Mouse (Mus musculus): ENCODE results near the gene Btrc. TPM values are rescaled to one million over a fixed set of nuclear protein-coding genes. Genes with fewer than 3 reads are reported as not detected.

The Btrc gene
- polyA plus RNA-seq, 1 experiment from 2014 or later: 63.3 TPM

GRCm38 (mm10) chr19:45486992-45487387, 123.5 kb downstream of the Btrc start:
- Histone ChIP-seq H3K27me3 (ENCODE audit: control insufficient read depth, insufficient read depth, low read length) (no peaks in the 10 kb centered on the region), H3K36me3 (ENCODE audit: control insufficient read depth, insufficient read depth, low read length) (no peaks in the 10 kb centered on the region), H3K9ac (ENCODE audit: low read depth, low read length) (no peak overlapping the region), H3K27ac (ENCODE audit: low read depth, low read length) (no peak overlapping the region), H3K4me1 (replicated peaks; ENCODE audit: control insufficient read depth, insufficient read depth, low read length) (no peaks in the 10 kb centered on the region), H3K4me3 (ENCODE audit: low read depth, low read length) (no peak overlapping the region), H3K9me3 (ENCODE audit: control insufficient read depth, low read length) (no peaks in the 10 kb centered on the region), H3K4me2 (replicated peaks; ENCODE audit: low read depth, low read length) (no peak overlapping the region)
- ATAC-seq (ENCODE audit: low FRiP score) (no peak), DNase-seq (ENCODE audit: low spot score) (no peak)
- 85% methylated on average over 3 of the region's 3 CpGs for WGBS

- H3K4me3 ChIP-seq (ENCODE audit: low read depth, low read length): no peak overlapping the region
- no peaks in the 10 kb centered on the region for H3K4me1 ChIP-seq (replicated peaks; ENCODE audit: control insufficient read depth, insufficient read depth, low read length)
- WGBS: 86% methylated on average over 6 of the region's 6 CpGs
- no peak overlapping the region for H3K4me2 ChIP-seq (replicated peaks; ENCODE audit: low read depth, low read length)
- no peaks in the 10 kb centered on the region for H3K36me3 ChIP-seq (ENCODE audit: control insufficient read depth, insufficient read depth, low read length)
- DNase-seq (ENCODE audit: low spot score) (no peak), ATAC-seq (ENCODE audit: low FRiP score) (no peak)
- H3K9ac ChIP-seq (ENCODE audit: low read depth, low read length): no peak overlapping the region
- H3K27me3 ChIP-seq (ENCODE audit: control insufficient read depth, insufficient read depth, low read length): no peaks in the 10 kb centered on the region
- H3K27ac ChIP-seq (ENCODE audit: low read depth, low read length): no peak overlapping the region
- H3K9me3 ChIP-seq (ENCODE audit: control insufficient read depth, low read length): no peaks in the 10 kb centered on the region
These were observed 126.4 kb downstream of the Btrc start for GRCm38 (mm10) chr19:45489961-45490360.

- WGBS: 75% methylated on average over 7 of the region's 7 CpGs
- ATAC-seq (ENCODE audit: low FRiP score) (no peak), DNase-seq (ENCODE audit: low spot score) (no peak)
- H3K36me3 ChIP-seq (ENCODE audit: control insufficient read depth, insufficient read depth, low read length): no peaks in the 10 kb centered on the region
- H3K27me3 ChIP-seq (ENCODE audit: control insufficient read depth, insufficient read depth, low read length): no peaks in the 10 kb centered on the region
- H3K9ac ChIP-seq (ENCODE audit: low read depth, low read length): no peak overlapping the region
- no peaks in the 10 kb centered on the region for H3K4me1 ChIP-seq (replicated peaks; ENCODE audit: control insufficient read depth, insufficient read depth, low read length)
- no peaks in the 10 kb centered on the region for H3K9me3 ChIP-seq (ENCODE audit: control insufficient read depth, low read length)
- no peak overlapping the region for H3K4me3 ChIP-seq (ENCODE audit: low read depth, low read length)
- no peak overlapping the region for H3K27ac ChIP-seq (ENCODE audit: low read depth, low read length)
- H3K4me2 ChIP-seq (replicated peaks; ENCODE audit: low read depth, low read length): no peak overlapping the region
These were observed 127.7 kb downstream of the Btrc start for GRCm38 (mm10) chr19:45491246-45491645.

GRCm38 (mm10) chr19:45494121-45494775, 130.7 kb downstream of the Btrc start:
- no peaks in the 10 kb centered on the region for H3K9me3 ChIP-seq (ENCODE audit: control insufficient read depth, low read length)
- H3K27me3 ChIP-seq (ENCODE audit: control insufficient read depth, insufficient read depth, low read length): no peaks in the 10 kb centered on the region
- no peaks in the 10 kb centered on the region for H3K4me1 ChIP-seq (replicated peaks; ENCODE audit: control insufficient read depth, insufficient read depth, low read length)
- no peak overlapping the region for H3K27ac ChIP-seq (ENCODE audit: low read depth, low read length)
- DNase-seq (ENCODE audit: low spot score): no peak
- no peak for ATAC-seq (ENCODE audit: low FRiP score)
- H3K9ac ChIP-seq (ENCODE audit: low read depth, low read length): no peak overlapping the region
- no peak overlapping the region for H3K4me2 ChIP-seq (replicated peaks; ENCODE audit: low read depth, low read length)
- no peaks in the 10 kb centered on the region for H3K36me3 ChIP-seq (ENCODE audit: control insufficient read depth, insufficient read depth, low read length)
- 78% methylated on average over 10 of the region's 10 CpGs for WGBS
- no peak overlapping the region for H3K4me3 ChIP-seq (ENCODE audit: low read depth, low read length)

GRCm38 (mm10) chr19:45505446-45505845, 141.9 kb downstream of the Btrc start:
- Histone ChIP-seq H3K27ac (ENCODE audit: low read depth, low read length) (no peak overlapping the region), H3K4me2 (replicated peaks; ENCODE audit: low read depth, low read length) (no peak overlapping the region), H3K36me3 (ENCODE audit: control insufficient read depth, insufficient read depth, low read length) (no peaks in the 10 kb centered on the region), H3K9ac (ENCODE audit: low read depth, low read length) (no peak overlapping the region), H3K4me1 (replicated peaks; ENCODE audit: control insufficient read depth, insufficient read depth, low read length) (no peaks in the 10 kb centered on the region), H3K27me3 (ENCODE audit: control insufficient read depth, insufficient read depth, low read length) (no peaks in the 10 kb centered on the region), H3K4me3 (ENCODE audit: low read depth, low read length) (no peak overlapping the region), H3K9me3 (ENCODE audit: control insufficient read depth, low read length) (no peaks in the 10 kb centered on the region)
- WGBS: 79% methylated on average over 7 of the region's 7 CpGs
- no peak for DNase-seq (ENCODE audit: low spot score)
- no peak for ATAC-seq (ENCODE audit: low FRiP score)

GRCm38 (mm10) chr19:45507531-45507930, 144.0 kb downstream of the Btrc start:
- H3K27me3 ChIP-seq (ENCODE audit: control insufficient read depth, insufficient read depth, low read length): no peaks in the 10 kb centered on the region

GRCm38 (mm10) chr19:45510680-45511079, 147.1 kb downstream of the Btrc start:
- no peak for ATAC-seq (ENCODE audit: low FRiP score)
- WGBS: 85% methylated on average over 3 of the region's 3 CpGs
- Histone ChIP-seq H3K9ac (ENCODE audit: low read depth, low read length) (no peak overlapping the region), H3K27me3 (ENCODE audit: control insufficient read depth, insufficient read depth, low read length) (no peaks in the 10 kb centered on the region), H3K9me3 (ENCODE audit: control insufficient read depth, low read length) (no peaks in the 10 kb centered on the region), H3K27ac (ENCODE audit: low read depth, low read length) (no peak overlapping the region), H3K4me2 (replicated peaks; ENCODE audit: low read depth, low read length) (no peak overlapping the region), H3K4me3 (ENCODE audit: low read depth, low read length) (no peak overlapping the region), H3K36me3 (ENCODE audit: control insufficient read depth, insufficient read depth, low read length) (no peaks in the 10 kb centered on the region; the same call in 1 of the 2 replicates), H3K4me1 (replicated peaks; ENCODE audit: control insufficient read depth, insufficient read depth, low read length) (no peaks in the 10 kb centered on the region)
- DNase-seq (ENCODE audit: low spot score): no peak

More at GRCm38 (mm10) chr19:45507531-45507930, 144.0 kb downstream of the Btrc start:
- Histone ChIP-seq H3K4me2 (replicated peaks; ENCODE audit: low read depth, low read length) (no peak overlapping the region), H3K4me1 (replicated peaks; ENCODE audit: control insufficient read depth, insufficient read depth, low read length) (no peaks in the 10 kb centered on the region), H3K4me3 (ENCODE audit: low read depth, low read length) (no peak overlapping the region), H3K36me3 (ENCODE audit: control insufficient read depth, insufficient read depth, low read length) (no peaks in the 10 kb centered on the region), H3K9ac (ENCODE audit: low read depth, low read length) (no peak overlapping the region), H3K9me3 (ENCODE audit: control insufficient read depth, low read length) (no peaks in the 10 kb centered on the region), H3K27ac (ENCODE audit: low read depth, low read length) (no peak overlapping the region)
- DNase-seq (ENCODE audit: low spot score): no peak
- no peak for ATAC-seq (ENCODE audit: low FRiP score)
- 85% methylated on average over 19 of the region's 19 CpGs for WGBS

- Histone ChIP-seq H3K4me2 (replicated peaks; ENCODE audit: low read depth, low read length) (no peak overlapping the region), H3K27me3 (ENCODE audit: control insufficient read depth, insufficient read depth, low read length) (no peaks in the 10 kb centered on the region), H3K9me3 (ENCODE audit: control insufficient read depth, low read length) (no peaks in the 10 kb centered on the region), H3K9ac (ENCODE audit: low read depth, low read length) (no peak overlapping the region), H3K4me1 (replicated peaks; ENCODE audit: control insufficient read depth, insufficient read depth, low read length) (no peaks in the 10 kb centered on the region), H3K27ac (ENCODE audit: low read depth, low read length) (no peak overlapping the region), H3K4me3 (ENCODE audit: low read depth, low read length) (no peak overlapping the region), H3K36me3 (ENCODE audit: control insufficient read depth, insufficient read depth, low read length) (no peaks in the 10 kb centered on the region; the same call in 1 of the 2 replicates)
- DNase-seq (ENCODE audit: low spot score): no peak
- ATAC-seq (ENCODE audit: low FRiP score): no peak
- WGBS: 87% methylated on average over 4 of the region's 4 CpGs
These were observed 147.9 kb downstream of the Btrc start for GRCm38 (mm10) chr19:45511406-45511805.

GRCm38 (mm10) chr19:45515341-45515740, 151.8 kb downstream of the Btrc start:
- no peaks in the 10 kb centered on the region; the same call in 1 of the 2 replicates for H3K36me3 ChIP-seq (ENCODE audit: control insufficient read depth, insufficient read depth, low read length)
- WGBS: 79% methylated on average over 2 of the region's 2 CpGs

More at GRCm38 (mm10) chr19:45515341-45515740, 151.8 kb downstream of the Btrc start:
- Histone ChIP-seq H3K9me3 (ENCODE audit: control insufficient read depth, low read length) (no peaks in the 10 kb centered on the region), H3K9ac (ENCODE audit: low read depth, low read length) (no peak overlapping the region), H3K4me1 (replicated peaks; ENCODE audit: control insufficient read depth, insufficient read depth, low read length) (no peaks in the 10 kb centered on the region), H3K4me2 (replicated peaks; ENCODE audit: low read depth, low read length) (no peak overlapping the region), H3K4me3 (ENCODE audit: low read depth, low read length) (no peak overlapping the region), H3K27ac (ENCODE audit: low read depth, low read length) (no peak overlapping the region), H3K27me3 (ENCODE audit: control insufficient read depth, insufficient read depth, low read length) (no peaks in the 10 kb centered on the region)
- DNase-seq (ENCODE audit: low spot score) (no peak), ATAC-seq (ENCODE audit: low FRiP score) (no peak)

All from hindbrain, embryonic 11.5 days (tissue).